Comparison of ENCODE assay signal across 20 mouse cellular contexts in genomic region chr12:115624221-115624620, GRCm38 (mm10).
DNase-seq lines count a peak whose midpoint lies in the region; ATAC-seq lines count a peak whose summit lies in the region.
"Had no signal": no experiment of that assay in that cellular context is flagged by ENCODE, and none has a peak within 500 bp of the region (broad histone marks: within the 10 kb centered on the region; RNA-seq: fewer than 3 reads in every experiment).

No protein-coding gene starts in this region.

- intact Hi-C loops in gastrocnemius, postnatal 14 days (cut with DNase I; ENCODE audit: low total_unique reads): no loop called here

- peaks cover 35% of the 10 kb centered on the region for H3K9me3 ChIP-seq in heart, embryonic 12.5 days (replicated peaks)

- no peak overlapping the region for H3K4me2 ChIP-seq in heart, embryonic 12.5 days
- H3K4me2 ChIP-seq: heart, embryonic 11.5 days; limb, embryonic 12.5 days; midbrain, embryonic 15.5 days; neural tube, embryonic 12.5 days had no signal

- H3K4me1 ChIP-seq in heart, embryonic 12.5 days (replicated peaks): no peaks in the 10 kb centered on the region
- H3K4me1 ChIP-seq: limb, embryonic 12.5 days; midbrain, embryonic 15.5 days; neural tube, embryonic 12.5 days had no signal

- no peak overlapping the region for H3K4me3 ChIP-seq in heart, embryonic 12.5 days
- H3K4me3 ChIP-seq: limb, embryonic 12.5 days; midbrain, embryonic 15.5 days; neural tube, embryonic 12.5 days had no signal

- H3K27ac ChIP-seq in heart, embryonic 12.5 days (ENCODE audit: poor library complexity, severe bottlenecking): no peak overlapping the region
- H3K27ac ChIP-seq: hindbrain, postnatal 0 days; limb, embryonic 12.5 days; macrophage; midbrain, embryonic 15.5 days; neural tube, embryonic 12.5 days had no signal

- ATAC-seq in common myeloid progenitor, adult 5-6 weeks (replicated peaks; ENCODE audit: low read depth, poor library complexity, severe bottlenecking): 0 out of 2 replicates have a peak, but pooled peaks have one; percentile 25
- ATAC-seq in heart, embryonic 12.5 days (ENCODE audit: insufficient number of reproducible peaks, low FRiP score): no peak
- ATAC-seq: activated CD4-positive, CD25-positive, alpha-beta regulatory T cell, adult 4 months; forebrain, postnatal 0 days; hindbrain, postnatal 0 days; midbrain, embryonic 15.5 days had no signal

- no peak overlapping the region for H3K9ac ChIP-seq in heart, embryonic 12.5 days
- H3K9ac ChIP-seq: forebrain, postnatal 0 days; limb, embryonic 12.5 days; midbrain, embryonic 15.5 days; neural tube, embryonic 12.5 days had no signal

- no peaks in the 10 kb centered on the region for H3K27me3 ChIP-seq in splenic B cell, adult 2 months (ENCODE audit: control insufficient read depth, insufficient read depth, low read length, poor library complexity, severe bottlenecking)
- H3K27me3 ChIP-seq in heart, embryonic 12.5 days (replicated peaks): no peaks in the 10 kb centered on the region
- H3K27me3 ChIP-seq: limb, embryonic 12.5 days; midbrain, embryonic 15.5 days; neural tube, embryonic 12.5 days had no signal

- WGBS in heart, embryonic 12.5 days: 62% methylated on average over 3 of the region's 3 CpGs

- DNase-seq in kidney, adult 8-10 months: peak; percentile 0 to 1
- DNase-seq in kidney, postnatal 25 days: no peak
- peak; percentile 16 to 43 for DNase-seq in CD8-positive naive resting alpha-beta T cell, adult 2 months (ENCODE audit: low read depth in 2 of 2, low spot score in 2 of 2)
- DNase-seq in splenic B cell, adult 2 months (ENCODE audit: low read depth, low spot score): peak; percentile 11
- no peak for DNase-seq in gastrocnemius, postnatal 14 days
- no peak for DNase-seq in urinary bladder, postnatal 4 days (ENCODE audit: low spot score in 2 of 2)
- DNase-seq: cerebellum, adult 8-10 months; forebrain, postnatal 0 days; gastrocnemius, postnatal 10 days; heart, postnatal 36 days; lung, adult 2 months had no signal

- no peaks in the 10 kb centered on the region for H3K36me3 ChIP-seq in splenic B cell, adult 2 months (ENCODE audit: control insufficient read depth, insufficient read depth, low read length, poor library complexity, severe bottlenecking)
- no peaks in the 10 kb centered on the region for H3K36me3 ChIP-seq in heart, embryonic 12.5 days
- H3K36me3 ChIP-seq: limb, embryonic 12.5 days; midbrain, embryonic 15.5 days; neural tube, embryonic 12.5 days had no signal

Comparison
In these comparisons a context has a peak if more than half of its experiments do, and no peak if none do; other contexts are left out.
1. DNase-seq: peak in kidney, adult 8-10 months (2 of 2), CD8-positive naive resting alpha-beta T cell, adult 2 months (2 of 2) and splenic B cell, adult 2 months (single experiment); none in kidney, postnatal 25 days (0 of 2), gastrocnemius, postnatal 14 days (single experiment) and urinary bladder, postnatal 4 days (0 of 2).